Mouse (Mus musculus) liver, embryonic 13.5 days (tissue): Measurements from ENCODE around the gene Nos1ap. TPM values are rescaled to one million over a fixed set of nuclear protein-coding genes. Genes with fewer than 3 reads are reported as not detected.

Source experiments
- ATAC-seq: fragments of 200-750 bp; cut with Nextera tagmentation; 2 replicates; pipeline ENCODE4 v1.8.0; 2017; ENCODE audit warnings: low read depth, mild to moderate bottlenecking, moderate number of reproducible peaks, moderate library complexity
- DNase-seq: peaks from one replicate; pipeline ENCODE4 v3.0.0; 2022
- H3K27ac ChIP-seq: fragments of 300-500 bp; sonication (generic); 2 replicates; pipeline ENCODE4 v1.5.1; 2015; ENCODE audit warnings: moderate library complexity, mild to moderate bottlenecking, inconsistent platforms
- H3K27me3 ChIP-seq: fragments of 300-500 bp; sonication (generic); 2 replicates; pipeline ENCODE4 v1.6.1; 2015; ENCODE audit warnings: mild to moderate bottlenecking, inconsistent platforms
- H3K36me3 ChIP-seq: fragments of 300-500 bp; sonication (generic); 2 replicates; pipeline ENCODE4 v1.6.1; 2015; ENCODE audit warnings: mild to moderate bottlenecking, inconsistent platforms
- H3K4me1 ChIP-seq: fragments of 300-500 bp; sonication (generic); replicated peaks from 2 replicates; pipeline ENCODE4 v1.6.1; 2015; ENCODE audit warnings: inconsistent platforms
- H3K4me2 ChIP-seq: fragments of 300-500 bp; sonication (generic); 2 replicates; pipeline ENCODE4 v1.6.1; 2015; ENCODE audit warnings: inconsistent platforms, mild to moderate bottlenecking, moderate library complexity
- H3K4me3 ChIP-seq: fragments of 300-500 bp; sonication (generic); replicated peaks from 2 replicates; pipeline ENCODE4 v1.5.1; 2015; ENCODE audit warnings: mild to moderate bottlenecking, inconsistent platforms
- H3K9ac ChIP-seq: fragments of 300-500 bp; sonication (generic); 2 replicates; pipeline ENCODE4 v1.6.1; 2015; ENCODE audit warnings: mild to moderate bottlenecking, inconsistent platforms
- H3K9me3 ChIP-seq: fragments of 300-500 bp; sonication (generic); replicated peaks from 2 replicates; pipeline ENCODE4 v1.6.1; 2016; ENCODE audit warnings: inconsistent platforms
- WGBS: fragments of 180-500 bp; shearing (Covaris S2); methylation state at CpG from one replicate; pipeline ENCODE4 v1.1.7; 2015; ENCODE audit not compliant: insufficient replicate concordance; 5-methylcytosine and 5-hydroxymethylcytosine counted together
- polyA plus RNA-seq: library from polyadenylated mRNA; unstranded; fragments of >200 nt; fragmentation: Nextera tagmentation; extraction: Ambion mirVana; gene quantifications from 2 replicates; pipeline ENCODE4 v1.2.1, GENCODE M21; 2015

Gene Nos1ap
- polyA plus RNA-seq, 1 experiment from 2014 or later: 3.7 TPM

DNA sequence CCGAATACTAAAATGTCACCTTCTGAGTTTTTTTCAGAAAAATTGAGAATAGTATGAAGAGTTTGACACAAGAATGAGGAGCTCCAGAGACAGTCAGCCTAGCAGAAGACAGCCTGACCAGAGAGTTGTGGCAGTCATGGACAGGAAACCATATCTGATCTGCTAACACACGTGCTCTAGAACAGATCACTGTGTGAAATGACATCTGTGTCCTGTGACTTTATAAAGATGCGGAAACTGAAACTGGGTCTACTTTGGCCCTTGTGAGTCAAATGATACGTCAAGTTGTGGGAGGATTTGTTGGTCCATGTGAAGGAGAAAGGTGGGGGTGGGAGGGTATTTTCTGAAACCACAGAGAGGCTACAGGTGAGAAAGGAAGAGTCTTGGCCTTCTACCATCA lies 319.0 kb downstream of the Nos1ap start:
- Histone ChIP-seq H3K9ac (no peak overlapping the region), H3K36me3 (no peaks in the 10 kb centered on the region), H3K4me3 (no peak overlapping the region), H3K4me2 (no peak overlapping the region), H3K4me1 (no peaks in the 10 kb centered on the region), H3K27me3 (no peaks in the 10 kb centered on the region), H3K27ac (no peak overlapping the region), H3K9me3 (no peaks in the 10 kb centered on the region)
- WGBS: 37% methylated on average over 4 of the region's 4 CpGs
- DNase-seq: no peak
- no peak for ATAC-seq

DNA sequence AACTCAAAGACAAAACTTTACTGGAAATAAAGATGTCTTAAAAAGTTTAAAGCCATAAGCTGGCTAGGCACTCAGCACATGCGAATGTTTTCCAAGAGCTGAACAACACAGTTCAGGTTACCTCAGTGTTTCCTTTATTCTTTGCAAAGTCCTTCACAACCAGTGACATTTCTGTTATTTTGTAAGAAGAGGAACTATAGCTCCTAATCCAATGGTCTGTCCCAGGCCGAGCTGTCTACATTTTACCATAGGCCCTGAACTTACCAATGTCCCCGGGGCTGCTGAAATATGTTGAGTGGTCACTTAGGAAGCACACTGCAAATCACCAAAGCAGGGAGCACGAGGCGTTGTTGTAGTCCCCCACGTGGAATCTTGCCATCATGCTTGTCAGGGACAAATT lies 319.4 kb downstream of the Nos1ap start:
- Histone ChIP-seq H3K27ac (no peak overlapping the region), H3K9me3 (no peaks in the 10 kb centered on the region), H3K9ac (no peak overlapping the region), H3K36me3 (no peaks in the 10 kb centered on the region), H3K4me1 (no peaks in the 10 kb centered on the region), H3K27me3 (no peaks in the 10 kb centered on the region), H3K4me2 (no peak overlapping the region), H3K4me3 (no peak overlapping the region)
- ATAC-seq (no peak), DNase-seq (no peak)
- 57% methylated on average over 6 of the region's 6 CpGs for WGBS

DNA sequence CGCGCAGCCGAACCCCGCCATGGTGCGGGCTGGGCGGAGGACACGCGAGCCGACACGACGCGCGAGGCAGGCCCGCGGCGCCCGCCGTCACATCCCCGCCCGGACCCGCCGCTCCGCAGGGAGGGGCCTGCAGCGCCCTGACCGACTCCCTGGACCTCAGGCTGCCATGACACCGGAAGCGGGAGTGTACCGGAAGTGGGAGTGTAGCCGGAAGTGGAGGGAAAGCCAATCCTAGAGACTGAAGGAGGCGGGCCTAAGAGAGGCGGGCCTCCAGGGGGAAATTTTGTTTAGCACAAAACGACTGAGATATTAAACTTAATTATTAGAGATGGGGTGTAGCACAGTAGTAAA lies 334.1 kb downstream of the Nos1ap start:
- no peaks in the 10 kb centered on the region for H3K36me3 ChIP-seq
- ATAC-seq: peak; percentile 84
- peak overlapping the region; percentile 65 for H3K4me3 ChIP-seq
- peak; percentile 13 for DNase-seq
- H3K4me2 ChIP-seq: peak overlapping the region; percentile 69
- no peaks in the 10 kb centered on the region for H3K9me3 ChIP-seq
- 8% methylated on average over 32 of the region's 32 CpGs for WGBS
- no peak overlapping the region for H3K27ac ChIP-seq
- peaks cover 5% of the 10 kb centered on the region; the same call in 1 of the 2 replicates for H3K4me1 ChIP-seq
- peak overlapping the region; percentile 67 for H3K9ac ChIP-seq
- H3K27me3 ChIP-seq: no peaks in the 10 kb centered on the region

DNA sequence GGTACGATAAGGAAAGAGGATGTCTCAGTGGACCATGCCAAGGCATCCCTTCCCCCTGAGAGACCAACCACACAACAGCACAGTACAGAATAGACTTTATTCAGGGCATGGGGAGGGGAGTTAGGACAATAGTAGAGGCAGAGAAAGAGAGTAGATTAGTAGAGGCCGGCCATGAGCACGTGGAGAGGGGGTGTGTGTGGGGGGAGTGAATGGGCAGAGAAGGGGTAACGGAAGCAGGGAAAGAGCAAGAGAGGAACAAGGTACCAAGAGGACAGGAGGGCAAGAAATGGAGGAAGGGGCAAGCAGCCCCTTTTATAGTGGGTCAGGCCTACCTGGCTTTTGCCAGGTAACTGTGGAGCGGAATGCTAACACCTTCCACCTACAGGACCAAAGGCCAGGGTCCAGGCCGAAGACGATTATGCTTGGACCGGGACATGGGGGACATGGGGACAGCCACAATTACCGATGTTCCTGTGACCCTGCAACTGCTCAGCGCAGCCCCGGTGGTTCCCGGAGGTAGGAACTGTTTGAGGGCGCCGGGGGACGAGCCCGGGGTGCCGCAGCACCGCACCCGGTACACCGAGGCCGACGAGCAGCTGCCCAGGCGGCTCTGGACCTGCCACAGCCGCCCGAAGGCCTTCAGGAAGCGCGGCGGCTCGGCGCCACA lies 334.6 kb downstream of the Nos1ap start:
- H3K4me1 ChIP-seq: peaks cover 5% of the 10 kb centered on the region; the same call in 1 of the 2 replicates
- 28% methylated on average over 30 of the region's 30 CpGs for WGBS
- no peaks in the 10 kb centered on the region for H3K9me3 ChIP-seq
- peak overlapping the region; percentile 69 for H3K4me2 ChIP-seq
- H3K27me3 ChIP-seq: no peaks in the 10 kb centered on the region
- peak overlapping the region; percentile 67 for H3K9ac ChIP-seq
- H3K4me3 ChIP-seq: peak overlapping the region; percentile 65
- DNase-seq (no peak), ATAC-seq (no peak)
- H3K27ac ChIP-seq: no peak overlapping the region
- H3K36me3 ChIP-seq: no peaks in the 10 kb centered on the region

Other genes with a start within 250 kb of the Nos1ap start
- gene Olfml2b, start 54.7 kb upstream of the Nos1ap start, polyA plus RNA-seq: 1.3 and 1.8 TPM in 2 replicates